9 mouse cellular contexts compared by ENCODE assay signal in the genomic region with DNA sequence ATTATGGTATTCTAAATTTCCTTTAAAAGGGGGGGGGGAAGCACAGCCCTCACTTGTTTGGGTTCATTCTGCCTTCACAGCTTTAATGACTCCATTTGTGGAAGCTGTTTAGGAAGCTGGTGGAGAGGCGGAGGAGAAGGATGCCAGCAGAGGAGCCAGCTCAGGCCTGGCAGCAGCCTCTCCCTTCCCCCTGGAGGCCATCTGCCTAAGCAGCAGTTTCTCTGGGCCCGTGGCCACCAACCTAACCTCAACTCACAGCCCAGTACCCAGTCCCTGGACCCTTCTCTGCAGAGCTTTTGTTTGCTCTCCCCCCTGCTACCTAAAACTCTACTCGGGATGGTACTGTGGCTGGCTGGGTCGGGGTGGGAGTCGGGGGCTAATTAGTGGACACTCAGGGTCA. TPM values are rescaled to one million over a fixed set of nuclear protein-coding genes. Genes with fewer than 3 reads are reported as not detected.
A peak's percentile ranks its signal among the peaks of the same experiment; 100 is the strongest.
DNase-seq lines count a peak whose midpoint lies in the region; ATAC-seq and TF ChIP-seq lines count a peak whose summit lies in the region.
"Had no signal": no experiment of that assay in that cellular context is flagged by ENCODE, and none has a peak within 500 bp of the region (broad histone marks: within the 10 kb centered on the region; RNA-seq: fewer than 3 reads in every experiment).

No protein-coding gene starts in this region.

- ATAC-seq in heart, embryonic 14.5 days (ENCODE audit: insufficient number of reproducible peaks, insufficient read depth, low FRiP score, low read depth) = no peak
- ATAC-seq in forebrain, embryonic 11.5 days (replicated peaks; ENCODE audit: low FRiP score) = no peak

- H3K4me1 ChIP-seq in heart, embryonic 14.5 days (ENCODE audit: control insufficient read depth in 2 of 2, insufficient read depth in 2 of 2, low read length in 2 of 2) = peaks cover 70 to 76% of the 10 kb centered on the region in 2 experiments
- H3K4me1 ChIP-seq in forebrain, embryonic 11.5 days (replicated peaks; ENCODE audit: control insufficient read depth, insufficient read depth, low read length) = peaks cover 26% of the 10 kb centered on the region
- peaks cover 35% of the 10 kb centered on the region for H3K4me1 ChIP-seq in olfactory bulb, adult 2 months (ENCODE audit: control insufficient read depth, insufficient read depth, low read length)

- peak overlapping the region; percentile 81 for H3K4me2 ChIP-seq in heart, embryonic 14.5 days (ENCODE audit: low read length)
- H3K4me2 ChIP-seq in forebrain, embryonic 11.5 days (ENCODE audit: low read depth, low read length, severe bottlenecking) = peak overlapping the region; percentile 89

- H3K36me3 ChIP-seq in heart, embryonic 14.5 days (ENCODE audit: control insufficient read depth, insufficient read depth, low read length) = no peaks in the 10 kb centered on the region
- no peaks in the 10 kb centered on the region for H3K36me3 ChIP-seq in forebrain, embryonic 11.5 days (ENCODE audit: control insufficient read depth, insufficient read depth, low read length)
- H3K36me3 ChIP-seq: G1E had no signal

- 15% methylated on average over 5 of the region's 5 CpGs for WGBS in heart, embryonic 14.5 days
- WGBS in forebrain, embryonic 11.5 days = 22% methylated on average over 5 of the region's 5 CpGs
- 21% methylated on average over 5 of the region's 5 CpGs for WGBS in olfactory bulb, adult 2 months

- H3K27ac ChIP-seq in heart, embryonic 14.5 days (replicated peaks in 1 of 2; ENCODE audit: control insufficient read depth in 1 of 2, insufficient read depth in 1 of 2, low read depth in 2 of 2, low read length in 2 of 2) = peak overlapping the region; percentile 28 to 81
- H3K27ac ChIP-seq in forebrain, embryonic 11.5 days (ENCODE audit: low read depth, low read length) = no peak overlapping the region
- H3K27ac ChIP-seq in olfactory bulb, adult 2 months (ENCODE audit: insufficient read depth, low read depth, low read length) = no peak overlapping the region

- no peaks in the 10 kb centered on the region for H3K9me3 ChIP-seq in heart, embryonic 14.5 days (ENCODE audit: control insufficient read depth, low read length)
- no peaks in the 10 kb centered on the region for H3K9me3 ChIP-seq in forebrain, embryonic 11.5 days (ENCODE audit: control insufficient read depth, low read length)

- DNase-seq in heart, postnatal 14 days = no peak
- peak; percentile 25 for DNase-seq in R1 (ENCODE audit: low read depth, low spot score)
- DNase-seq in forebrain, embryonic 11.5 days (ENCODE audit: low spot score) = peak; percentile 63
- peak; percentile 45 to 48 for DNase-seq in layer of hippocampus, postnatal 36 days
- no peak for DNase-seq in ovary, postnatal 10 days (ENCODE audit: low spot score)
- DNase-seq in adrenal gland, adult 8-10 months = no peak

- intact Hi-C loops in heart, postnatal 14 days (cut with DNase I) = no loop called here

- peak overlapping the region; percentile 71 to 91 for H3K4me3 ChIP-seq in heart, embryonic 14.5 days (ENCODE audit: control insufficient read depth in 1 of 2, insufficient read depth in 1 of 2, low read depth in 1 of 2, low read length in 2 of 2)
- peak overlapping the region; percentile 40 for H3K4me3 ChIP-seq in forebrain, embryonic 11.5 days (ENCODE audit: low read depth, low read length)
- H3K4me3 ChIP-seq in olfactory bulb, adult 2 months (ENCODE audit: insufficient read depth, low read depth, low read length) = peak overlapping the region; percentile 46; the same call in 1 of the 2 replicates

- H3K9ac ChIP-seq in heart, embryonic 14.5 days (ENCODE audit: low read length) = peak overlapping the region; percentile 96
- no peak overlapping the region for H3K9ac ChIP-seq in forebrain, embryonic 11.5 days (ENCODE audit: low read length)

- TF ChIP-seq POLR2A in olfactory bulb, adult 2 months (IDR thresholded peaks at IDR 0.05; ENCODE audit: insufficient read depth, low read depth, low read length) = no peak

- TF ChIP-seq CTCF in olfactory bulb, adult 2 months (IDR thresholded peaks at IDR 0.05; ENCODE audit: insufficient read depth, low read depth, low read length) = no peak

- H3K27me3 ChIP-seq in heart, embryonic 14.5 days (ENCODE audit: control insufficient read depth, insufficient read depth, low read length) = no peaks in the 10 kb centered on the region
- peaks cover 29% of the 10 kb centered on the region for H3K27me3 ChIP-seq in forebrain, embryonic 11.5 days (ENCODE audit: control insufficient read depth, insufficient read depth, low read length)

RNA-seq across cellular contexts. Expression of a gene that starts 4.1 kb away (rescaled TPM):
- polyA plus RNA-seq in heart, embryonic 14.5 days (2014; fragmentation: Nextera tagmentation; extraction: Ambion mirVana) = 11.5 and 13.3 TPM in 2 replicates
- total RNA-seq in heart, postnatal 14 days (2021) = 10 to 100 TPM; 24.0 to 25.1 TPM
- 4.0 TPM in 2 replicates for polyA plus RNA-seq in forebrain, embryonic 11.5 days (2014; fragmentation: Nextera tagmentation; extraction: Ambion mirVana)
- total RNA-seq in layer of hippocampus, postnatal 36 days (2021) = 10 to 100 TPM; 14.0 to 14.1 TPM
- not detected in 2 replicates for polyA plus RNA-seq in olfactory bulb, adult 2 months (2012; ENCODE audit: insufficient read depth, insufficient read length, low replicate concordance, missing spikeins)
- total RNA-seq in adrenal gland, adult 8-10 months (2022) = 1 to 10 TPM; 3.9 to 7.9 (median 6.1) TPM
- polyA plus RNA-seq: G1E had no signal

Comparison
In these comparisons a context has a peak if more than half of its experiments do, and no peak if none do; other contexts are left out.
1. H3K27ac ChIP-seq: peak in heart, embryonic 14.5 days (2 of 2); none in forebrain, embryonic 11.5 days (single experiment) and olfactory bulb, adult 2 months (single experiment).
2. DNase-seq: peak in R1 (single experiment), forebrain, embryonic 11.5 days (single experiment) and layer of hippocampus, postnatal 36 days (2 of 2); none in heart, postnatal 14 days (0 of 2), ovary, postnatal 10 days (single experiment) and adrenal gland, adult 8-10 months (single experiment).
3. Peak in every context shown above with its lines, with median percentiles within 50 percentile points of each other: H3K4me3 ChIP-seq.